Comparison of ENCODE assay signal across 8 mouse cellular contexts in genomic region chr9:108479241-108479640, GRCm38 (mm10). TPM values are rescaled to one million over a fixed set of nuclear protein-coding genes. Genes with fewer than 3 reads are reported as not detected.
DNase-seq lines count a peak whose midpoint lies in the region; ATAC-seq lines count a peak whose summit lies in the region.

No protein-coding gene starts in this region.

- H3K27ac ChIP-seq in heart, embryonic 15.5 days: peak overlapping the region; percentile 88
- peak overlapping the region; percentile 87; the same call in 1 of the 2 replicates for H3K27ac ChIP-seq in intestine, embryonic 14.5 days (ENCODE audit: low read depth)
- no peak overlapping the region for H3K27ac ChIP-seq in midbrain, embryonic 15.5 days

- H3K4me2 ChIP-seq in heart, embryonic 15.5 days: peak overlapping the region; percentile 92
- peak overlapping the region; percentile 91 for H3K4me2 ChIP-seq in intestine, embryonic 14.5 days (ENCODE audit: low read length)
- peak overlapping the region; percentile 54 for H3K4me2 ChIP-seq in midbrain, embryonic 15.5 days

- 36% methylated on average over 11 of the region's 11 CpGs for WGBS in heart, embryonic 15.5 days
- WGBS in intestine, embryonic 14.5 days: 38% methylated on average over 11 of the region's 11 CpGs
- WGBS in midbrain, embryonic 15.5 days: 18% methylated on average over 11 of the region's 11 CpGs

- no peaks in the 10 kb centered on the region for H3K27me3 ChIP-seq in heart, embryonic 15.5 days
- no peaks in the 10 kb centered on the region for H3K27me3 ChIP-seq in intestine, embryonic 14.5 days (replicated peaks; ENCODE audit: control insufficient read depth, insufficient read depth, low read length)
- no peaks in the 10 kb centered on the region for H3K27me3 ChIP-seq in midbrain, embryonic 15.5 days (replicated peaks)

- intact Hi-C loops in heart, postnatal 10 days (cut with DNase I): loop anchor here (2.0 kb wide), 1 partner anchor 18 kb away; the partner anchor contains the start of genes Ccdc71 and Klhdc8b
- intact Hi-C loops in gastrocnemius, postnatal 36 days (cut with DNase I): no loop called here

- peak overlapping the region; percentile 73 for H3K4me3 ChIP-seq in heart, embryonic 15.5 days
- H3K4me3 ChIP-seq in intestine, embryonic 14.5 days (ENCODE audit: low read depth, low read length): peak overlapping the region; percentile 46
- peak overlapping the region; percentile 35 for H3K4me3 ChIP-seq in midbrain, embryonic 15.5 days

- ATAC-seq in heart, embryonic 15.5 days (replicated peaks; ENCODE audit: insufficient number of reproducible peaks, insufficient read depth, low FRiP score, low read depth): 0 out of 2 replicates have a peak, but pooled peaks have one; percentile 5
- ATAC-seq in intestine, embryonic 14.5 days (replicated peaks; ENCODE audit: low FRiP score, low TSS enrichment, low read depth): 0 out of 2 replicates have a peak, but pooled peaks have one; percentile 14
- ATAC-seq in midbrain, embryonic 15.5 days (replicated peaks): 0 out of 2 replicates have a peak, but pooled peaks have one; percentile 8

- H3K36me3 ChIP-seq in heart, embryonic 15.5 days: peaks cover 25% of the 10 kb centered on the region
- H3K36me3 ChIP-seq in intestine, embryonic 14.5 days (ENCODE audit: control insufficient read depth, insufficient read depth, low read length): peaks cover 28% of the 10 kb centered on the region
- no peaks in the 10 kb centered on the region for H3K36me3 ChIP-seq in midbrain, embryonic 15.5 days (replicated peaks)

- H3K4me1 ChIP-seq in heart, embryonic 15.5 days (replicated peaks): peaks cover 36% of the 10 kb centered on the region
- H3K4me1 ChIP-seq in intestine, embryonic 14.5 days (replicated peaks; ENCODE audit: control insufficient read depth, insufficient read depth, low read length): peaks cover 17% of the 10 kb centered on the region
- peaks cover 18% of the 10 kb centered on the region for H3K4me1 ChIP-seq in midbrain, embryonic 15.5 days

- H3K9me3 ChIP-seq in heart, embryonic 15.5 days (replicated peaks): no peaks in the 10 kb centered on the region
- H3K9me3 ChIP-seq in intestine, embryonic 14.5 days (ENCODE audit: control insufficient read depth, low read length): no peaks in the 10 kb centered on the region
- H3K9me3 ChIP-seq in midbrain, embryonic 15.5 days: no peaks in the 10 kb centered on the region

- H3K9ac ChIP-seq in heart, embryonic 15.5 days: peak overlapping the region; percentile 59; the same call in 1 of the 2 replicates
- no peak overlapping the region for H3K9ac ChIP-seq in intestine, embryonic 14.5 days (ENCODE audit: low read length)
- no peak overlapping the region for H3K9ac ChIP-seq in midbrain, embryonic 15.5 days

- no peak for DNase-seq in heart, postnatal 10 days
- DNase-seq in embryo, embryonic 11 days: peak; percentile 40
- DNase-seq in intestine, embryonic 14.5 days (ENCODE audit: low spot score): peak; percentile 80
- no peak for DNase-seq in right cerebral cortex, postnatal 36 days (ENCODE audit: low spot score in 2 of 2)
- DNase-seq in cerebellum, adult 8-10 months: no peak
- DNase-seq in gastrocnemius, postnatal 36 days: no peak

RNA-seq across cellular contexts. Expression of gene Lamb2, which starts 0.3 kb away (rescaled TPM):
- 55.5 and 64.2 TPM in 2 replicates for polyA plus RNA-seq in heart, embryonic 15.5 days (2015; fragmentation: Nextera tagmentation; extraction: Ambion mirVana)
- 100 to 1,000 TPM; 284 to 331 TPM for total RNA-seq in heart, postnatal 10 days (2021)
- 32.3 and 33.7 TPM in 2 replicates for polyA plus RNA-seq in intestine, embryonic 14.5 days (2014; fragmentation: Nextera tagmentation; extraction: Ambion mirVana)
- 19.1 and 22.7 TPM in 2 replicates for polyA plus RNA-seq in midbrain, embryonic 15.5 days (2015; fragmentation: Nextera tagmentation; extraction: Ambion mirVana)
- 100 to 1,000 TPM; 118 to 129 TPM for total RNA-seq in gastrocnemius, postnatal 36 days (2021)

RNA-seq across cellular contexts. Expression of gene Usp19, which starts 11.2 kb away (rescaled TPM):
- polyA plus RNA-seq in heart, embryonic 15.5 days (2015; fragmentation: Nextera tagmentation; extraction: Ambion mirVana): 51.5 and 68.5 TPM in 2 replicates
- 100 to 1,000 TPM in 1 of 2 experiments, 10 to 100 TPM in 1; 98.4 to 103 TPM for total RNA-seq in heart, postnatal 10 days (2021)
- polyA plus RNA-seq in intestine, embryonic 14.5 days (2014; fragmentation: Nextera tagmentation; extraction: Ambion mirVana): 51.6 and 53.5 TPM in 2 replicates
- 87.1 and 94.3 TPM in 2 replicates for polyA plus RNA-seq in midbrain, embryonic 15.5 days (2015; fragmentation: Nextera tagmentation; extraction: Ambion mirVana)
- 100 to 1,000 TPM; 105 to 120 TPM for total RNA-seq in gastrocnemius, postnatal 36 days (2021)

RNA-seq across cellular contexts. Expression of gene Klhdc8b, which starts 17.9 kb away (rescaled TPM):
- 95.7 and 103 TPM in 2 replicates for polyA plus RNA-seq in heart, embryonic 15.5 days (2015; fragmentation: Nextera tagmentation; extraction: Ambion mirVana)
- total RNA-seq in heart, postnatal 10 days (2021): 10 to 100 TPM; 29.2 to 33.4 TPM
- 59.9 and 60.7 TPM in 2 replicates for polyA plus RNA-seq in intestine, embryonic 14.5 days (2014; fragmentation: Nextera tagmentation; extraction: Ambion mirVana)
- polyA plus RNA-seq in midbrain, embryonic 15.5 days (2015; fragmentation: Nextera tagmentation; extraction: Ambion mirVana): 82.8 and 87.3 TPM in 2 replicates
- total RNA-seq in gastrocnemius, postnatal 36 days (2021): 1 to 10 TPM; 1.7 to 3.1 TPM

RNA-seq across cellular contexts. Expression of gene Ccdc71, which starts 18.9 kb away (rescaled TPM):
- 32.2 and 42.1 TPM in 2 replicates for polyA plus RNA-seq in heart, embryonic 15.5 days (2015; fragmentation: Nextera tagmentation; extraction: Ambion mirVana)
- 10 to 100 TPM; 27.7 to 31.3 TPM for total RNA-seq in heart, postnatal 10 days (2021)
- 43.9 and 49.7 TPM in 2 replicates for polyA plus RNA-seq in intestine, embryonic 14.5 days (2014; fragmentation: Nextera tagmentation; extraction: Ambion mirVana)
- polyA plus RNA-seq in midbrain, embryonic 15.5 days (2015; fragmentation: Nextera tagmentation; extraction: Ambion mirVana): 70.2 and 71.4 TPM in 2 replicates
- total RNA-seq in gastrocnemius, postnatal 36 days (2021): 10 to 100 TPM; 13.3 to 20.0 TPM

RNA-seq across cellular contexts. Expression of gene Qars, which starts 28.3 kb away (rescaled TPM):
- polyA plus RNA-seq in heart, embryonic 15.5 days (2015; fragmentation: Nextera tagmentation; extraction: Ambion mirVana): 49.4 and 67.5 TPM in 2 replicates
- total RNA-seq in heart, postnatal 10 days (2021): 10 to 100 TPM; 84.4 to 86.3 TPM
- polyA plus RNA-seq in intestine, embryonic 14.5 days (2014; fragmentation: Nextera tagmentation; extraction: Ambion mirVana): 119 and 128 TPM in 2 replicates
- polyA plus RNA-seq in midbrain, embryonic 15.5 days (2015; fragmentation: Nextera tagmentation; extraction: Ambion mirVana): 64.0 and 64.6 TPM in 2 replicates
- 10 to 100 TPM; 69.7 to 81.7 TPM for total RNA-seq in gastrocnemius, postnatal 36 days (2021)

Comparison
In these comparisons a context has a peak if more than half of its experiments do, and no peak if none do; other contexts are left out.
1. DNase-seq: peak in embryo, embryonic 11 days (single experiment) and intestine, embryonic 14.5 days (single experiment); none in heart, postnatal 10 days (0 of 2), right cerebral cortex, postnatal 36 days (0 of 2), cerebellum, adult 8-10 months (single experiment) and gastrocnemius, postnatal 36 days (0 of 2).
2. Peak in every context shown above with its lines, with median percentiles within 50 percentile points of each other: ATAC-seq, H3K4me2 ChIP-seq and H3K4me3 ChIP-seq.